Mouse (Mus musculus) layer of hippocampus, postnatal 36 days (tissue): ENCODE results near the gene Camk2n1. TPM values are rescaled to one million over a fixed set of nuclear protein-coding genes. Genes with fewer than 3 reads are reported as not detected.
A peak's percentile ranks its signal among the peaks of the same experiment; 100 is the strongest.

Experiments
- DNase-seq, 2 experiments: peaks; one replicate each; pipeline ENCODE4 v3.0.0; 2022
- total RNA-seq, 2 experiments: library from RNA; stranded (reverse); gene quantifications; 2 replicates each; pipeline ENCODE4 v1.2.3; 2021

The Camk2n1 gene
- total RNA-seq, 2 experiments from 2014 or later = 359 to 375 TPM

GRCm38 (mm10) chr4:138464667-138465353 is 10.7 kb downstream of the Camk2n1 start:
- DNase-seq = peak in 1 of 2 experiments; percentile 58

- no peak for DNase-seq
These were observed 11.3 kb downstream of the Camk2n1 start for GRCm38 (mm10) chr4:138465446-138465845.

DNA sequence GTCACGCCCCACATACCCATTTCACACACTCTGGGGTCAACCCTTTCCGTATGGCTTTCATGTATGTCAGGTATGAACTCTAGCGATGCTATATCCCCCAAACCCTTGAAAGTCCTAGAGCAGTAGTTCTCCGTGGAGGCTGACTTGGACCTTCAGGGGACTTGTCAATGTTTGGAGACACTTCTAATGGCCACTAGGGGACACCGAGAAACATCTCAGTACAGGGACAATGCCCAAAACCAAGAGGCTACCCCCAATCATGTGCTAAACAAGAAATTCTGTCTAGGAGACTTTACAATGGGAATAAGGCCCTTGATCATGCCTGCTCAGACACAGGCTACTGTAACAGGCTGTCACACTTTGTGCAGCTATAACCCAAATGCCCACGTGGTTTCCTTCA is 12.6 kb downstream of the Camk2n1 start:
- no peak for DNase-seq

GRCm38 (mm10) chr4:138467451-138467850 is 13.3 kb downstream of the Camk2n1 start:
- DNase-seq = no peak

DNA sequence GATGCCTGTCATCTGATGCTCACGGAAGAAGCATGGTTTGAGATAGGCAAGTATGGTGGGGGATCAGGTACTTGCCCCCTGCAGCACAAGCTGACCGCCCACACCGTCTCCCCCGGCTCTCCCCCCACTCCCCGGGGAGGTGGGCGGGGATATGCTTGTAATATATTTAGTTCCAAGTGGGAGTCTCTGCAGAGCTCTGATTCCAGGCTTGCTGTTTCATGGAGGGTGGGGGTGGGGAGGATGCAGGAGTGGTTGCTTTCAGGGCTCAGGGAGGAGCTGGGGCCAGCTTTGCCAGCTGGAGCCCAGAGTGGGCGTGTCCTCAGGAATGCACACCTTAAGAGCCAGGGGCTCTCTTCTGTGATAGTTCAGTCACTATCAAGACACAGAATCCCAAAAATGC is 15.0 kb downstream of the Camk2n1 start:
- peak in 1 of 2 experiments; percentile 53 for DNase-seq

DNA sequence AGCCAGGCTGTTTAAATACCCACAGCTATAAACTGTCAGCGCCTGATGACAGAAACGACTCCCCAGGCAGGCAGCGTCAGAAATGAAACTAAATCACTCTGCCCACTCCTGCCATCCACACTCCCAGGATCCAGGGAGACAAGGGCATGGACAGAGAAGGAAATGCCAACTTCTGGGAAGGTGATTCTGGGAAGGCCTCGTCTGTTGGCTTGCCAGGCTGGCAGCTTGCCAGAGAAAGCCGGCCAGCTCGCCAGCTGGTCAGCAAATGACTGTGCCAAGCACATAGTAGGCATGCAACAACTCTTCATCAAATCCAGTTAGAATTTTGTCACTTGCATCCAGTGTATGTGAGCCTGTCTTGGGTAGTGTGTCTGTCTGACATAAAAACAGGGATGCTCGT is 17.1 kb downstream of the Camk2n1 start:
- DNase-seq = no peak

DNA sequence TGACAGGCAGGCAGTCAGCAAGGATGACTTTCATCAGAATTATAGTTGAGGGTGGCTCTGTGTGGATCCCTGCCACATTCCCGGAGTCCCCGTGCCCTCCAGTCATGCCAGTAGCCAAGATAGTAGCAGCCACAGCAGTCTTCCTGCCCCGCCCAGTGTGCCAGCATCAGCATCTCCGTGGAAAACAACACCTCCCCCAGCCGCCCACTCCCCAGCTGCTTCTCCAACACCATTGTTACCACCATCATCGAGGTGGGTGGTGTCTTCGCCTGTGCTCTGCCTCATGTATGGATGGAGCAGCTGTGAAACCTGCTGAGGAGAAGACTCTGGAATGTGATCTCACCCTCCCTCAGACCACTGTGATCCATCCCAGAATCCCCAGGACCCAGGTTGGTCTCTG is 25.5 kb downstream of the Camk2n1 start:
- peak; percentile 69 for DNase-seq

GRCm38 (mm10) chr4:138480962-138481361 is 26.8 kb downstream of the Camk2n1 start:
- no peak for DNase-seq

DNA sequence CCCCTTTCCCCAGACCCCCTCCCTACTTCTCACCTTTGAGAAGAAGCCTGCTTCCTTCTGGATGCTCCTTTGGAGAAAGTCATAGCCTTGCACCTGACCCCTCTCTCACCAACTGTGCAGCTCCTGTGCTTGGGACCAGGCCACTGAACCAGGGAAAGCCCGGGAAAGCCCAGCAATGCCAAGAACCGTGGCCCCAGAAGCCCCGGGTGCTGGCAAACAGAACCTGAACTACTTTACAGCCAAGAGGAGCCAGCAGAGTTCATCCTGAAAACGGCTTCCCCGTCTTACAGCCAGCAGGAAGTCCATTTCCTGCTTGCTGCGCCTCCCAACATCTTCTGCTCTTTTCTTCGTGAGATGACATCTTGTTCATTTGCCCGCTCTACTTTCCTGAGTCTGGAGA is 28.6 kb downstream of the Camk2n1 start:
- DNase-seq = no peak

- no peak for DNase-seq
These were observed 34.1 kb downstream of the Camk2n1 start for GRCm38 (mm10) chr4:138488241-138488640.

- no peak for DNase-seq
These were observed 37.0 kb downstream of the Camk2n1 start for GRCm38 (mm10) chr4:138491088-138491487.

DNA sequence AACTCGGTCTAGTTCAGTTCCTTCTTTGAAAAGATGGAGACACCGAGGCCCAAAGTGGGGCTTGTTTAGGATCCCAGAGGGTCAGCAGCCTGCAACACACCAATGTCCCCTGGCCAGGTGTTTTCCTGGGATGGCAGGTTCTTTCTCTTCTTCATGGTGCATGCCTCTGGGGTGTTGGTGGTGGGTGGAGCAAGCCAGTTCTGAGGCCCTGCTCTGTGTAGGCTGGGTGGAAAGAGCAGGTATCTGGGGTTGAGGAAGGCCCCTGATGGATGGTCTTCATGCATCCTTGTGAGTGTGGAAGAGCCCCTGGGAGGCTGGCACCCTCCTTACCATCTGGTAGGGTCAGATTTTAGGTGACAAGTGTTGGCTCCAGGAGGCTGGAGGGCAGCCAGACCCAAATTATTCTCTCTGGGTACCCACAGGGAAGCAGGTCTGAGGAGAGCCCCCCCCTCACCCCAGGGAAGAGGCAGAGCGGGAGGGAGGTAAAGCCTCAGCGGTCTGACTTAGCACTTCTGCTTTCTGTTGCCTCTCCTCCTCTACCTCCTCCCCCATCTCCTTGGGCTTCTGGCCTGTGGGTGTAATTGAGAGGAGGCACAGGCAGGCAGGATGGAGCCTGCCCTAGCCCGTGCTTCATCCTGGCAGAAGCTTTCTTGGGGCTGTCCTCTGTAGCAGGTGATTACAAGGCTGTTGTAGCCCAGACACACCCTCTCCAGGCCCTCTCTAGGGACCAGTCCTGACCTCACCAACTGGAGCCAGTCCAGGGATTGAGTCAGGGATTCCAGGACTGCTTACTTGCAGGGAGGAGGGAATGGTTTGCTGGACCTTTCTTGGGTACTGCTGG is 39.3 kb downstream of the Camk2n1 start:
- no peak for DNase-seq

DNA sequence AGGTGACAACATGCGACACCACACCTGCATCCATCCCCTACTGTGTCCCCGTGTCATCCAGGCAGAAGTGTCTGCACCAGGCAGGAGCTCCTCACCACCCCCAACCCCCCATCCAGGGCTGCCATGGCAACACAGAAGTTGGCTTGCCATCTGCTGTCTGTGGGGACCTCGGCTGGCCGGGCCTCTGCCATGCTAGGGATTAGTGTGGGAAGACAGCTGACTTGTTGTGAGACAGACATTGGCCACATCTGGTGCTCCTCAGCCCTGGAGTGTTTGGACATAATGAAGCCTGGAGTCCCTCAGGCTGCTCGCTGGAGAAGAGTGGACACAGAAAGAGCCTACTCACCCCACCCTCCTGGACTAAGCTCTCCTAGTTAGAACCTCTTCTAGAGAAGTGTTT is 40.8 kb downstream of the Camk2n1 start:
- DNase-seq = peak; percentile 57 to 67

- DNase-seq = no peak
These were observed 41.7 kb downstream of the Camk2n1 start for GRCm38 (mm10) chr4:138495775-138496174.

DNA sequence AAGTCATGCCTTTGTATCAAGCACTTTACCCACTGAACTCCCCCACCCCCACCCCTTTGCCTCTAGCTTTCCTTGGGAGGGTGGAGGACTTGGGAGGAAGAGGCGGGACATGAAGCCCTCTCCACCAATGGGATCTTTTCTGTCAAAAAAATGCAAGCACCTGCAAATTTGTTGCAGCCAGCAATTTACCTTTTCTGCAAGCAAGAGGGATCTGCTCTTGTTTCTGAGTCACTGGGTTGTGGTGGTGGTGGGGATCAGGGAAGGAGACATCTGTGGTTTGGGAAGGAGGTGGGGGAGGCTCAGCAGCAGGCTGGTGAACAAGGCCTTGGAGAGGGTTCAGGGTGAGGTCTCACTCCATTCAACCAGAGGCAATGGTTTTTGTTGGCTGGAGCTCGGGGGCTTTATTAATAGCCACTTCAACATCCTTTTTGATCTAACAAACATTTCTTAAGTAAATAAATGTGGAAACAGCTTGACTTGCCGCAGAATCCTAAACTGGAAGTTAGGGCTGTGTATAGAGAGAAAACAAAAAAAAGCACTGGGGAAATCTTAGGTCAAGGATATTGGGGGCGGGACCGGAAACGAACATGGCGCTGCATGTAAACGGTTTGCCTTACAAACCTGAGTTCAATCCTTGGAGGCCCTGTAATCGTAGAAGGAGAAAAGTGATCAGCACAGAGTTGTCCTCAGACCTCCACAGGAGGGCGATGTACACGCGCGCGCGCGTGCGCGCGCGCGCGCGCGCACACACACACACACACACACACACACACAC is 42.8 kb downstream of the Camk2n1 start:
- DNase-seq = no peak

DNA sequence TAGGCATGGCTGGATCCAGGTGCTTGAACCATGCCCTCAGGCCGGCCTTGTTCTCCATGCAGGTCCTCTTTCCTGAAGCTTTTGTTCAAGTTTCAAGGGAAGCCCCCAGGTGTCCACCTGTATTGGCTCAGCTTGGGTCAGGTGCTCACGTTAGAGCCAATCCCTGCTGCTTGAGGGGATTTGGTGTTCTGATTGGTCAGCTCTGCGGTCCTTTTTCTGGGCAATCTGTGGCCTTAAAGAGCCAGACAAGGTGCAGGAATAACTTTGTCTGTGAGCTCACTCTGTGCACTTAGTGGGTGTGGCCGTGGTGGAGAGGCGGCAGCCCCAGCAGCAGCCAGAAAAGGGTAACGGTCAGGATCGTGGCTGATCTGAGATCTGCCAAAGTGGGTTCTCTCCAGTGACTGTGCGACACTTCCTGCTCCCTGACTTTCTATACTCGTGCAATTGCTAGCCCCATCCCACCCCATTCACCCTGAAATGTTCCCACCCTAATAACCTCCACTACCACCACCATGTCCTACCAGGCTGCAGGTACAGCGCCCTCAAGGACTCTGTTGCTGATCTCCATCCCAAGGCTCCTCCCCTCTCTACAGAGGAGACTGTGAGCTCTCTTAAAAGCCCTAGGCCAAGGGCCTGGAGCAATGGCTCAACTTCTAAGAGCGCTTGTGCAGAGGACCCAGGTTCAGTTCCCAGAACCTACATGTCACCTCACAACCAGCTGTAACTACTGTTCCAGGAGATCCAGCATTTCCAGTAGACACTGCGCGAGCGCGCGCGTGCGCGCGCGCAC is 45.9 kb downstream of the Camk2n1 start:
- DNase-seq = no peak

- DNase-seq = no peak
These were observed 46.9 kb downstream of the Camk2n1 start for GRCm38 (mm10) chr4:138501048-138501447.

DNA sequence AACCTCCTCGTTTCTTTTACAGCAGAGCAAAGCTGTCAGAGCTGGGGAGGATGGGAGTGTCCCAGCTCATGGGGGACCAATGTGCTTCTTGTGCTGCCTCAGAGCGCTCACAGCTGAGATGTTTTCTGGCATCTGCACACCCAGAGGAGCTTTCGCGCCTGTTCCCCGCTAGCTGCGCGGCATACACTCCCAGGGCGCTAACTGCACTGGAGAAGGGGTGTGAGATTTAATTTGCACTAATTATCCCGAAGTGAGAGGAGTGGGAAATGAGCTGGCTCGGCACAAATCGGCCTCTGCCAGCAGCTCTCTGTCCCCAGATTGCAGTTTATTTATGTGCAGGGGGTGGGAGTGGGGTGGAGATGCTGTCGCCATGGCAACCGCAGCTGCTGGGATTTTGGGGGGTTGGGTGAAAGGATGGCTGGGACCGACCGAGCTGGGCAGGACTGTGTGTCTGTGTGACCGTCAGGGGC is 50.6 kb downstream of the Camk2n1 start:
- DNase-seq = peak; percentile 78

GRCm38 (mm10) chr4:138505171-138505870 is 51.2 kb downstream of the Camk2n1 start:
- DNase-seq = peak; percentile 66 to 71

DNA sequence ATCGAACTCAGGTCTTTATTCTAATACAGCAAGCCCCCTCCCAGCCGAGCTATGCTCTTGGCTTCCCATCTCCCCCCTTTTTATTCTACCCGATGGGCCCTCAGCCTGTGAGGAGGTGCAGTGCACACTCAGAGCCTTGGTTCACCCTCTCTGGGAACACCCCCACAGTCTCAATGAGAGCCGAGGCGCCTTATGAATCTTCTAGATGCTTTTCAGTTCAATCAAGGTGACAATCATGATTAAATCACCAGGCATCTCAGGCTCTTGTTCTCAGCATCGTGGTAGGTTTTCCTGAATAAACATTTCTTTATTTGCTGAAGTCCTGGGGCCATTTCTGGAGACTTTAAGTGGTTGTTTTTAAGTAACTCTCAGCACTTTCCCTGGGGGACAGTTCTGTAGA is 53.8 kb downstream of the Camk2n1 start:
- DNase-seq = no peak
